In the genomic region with DNA sequence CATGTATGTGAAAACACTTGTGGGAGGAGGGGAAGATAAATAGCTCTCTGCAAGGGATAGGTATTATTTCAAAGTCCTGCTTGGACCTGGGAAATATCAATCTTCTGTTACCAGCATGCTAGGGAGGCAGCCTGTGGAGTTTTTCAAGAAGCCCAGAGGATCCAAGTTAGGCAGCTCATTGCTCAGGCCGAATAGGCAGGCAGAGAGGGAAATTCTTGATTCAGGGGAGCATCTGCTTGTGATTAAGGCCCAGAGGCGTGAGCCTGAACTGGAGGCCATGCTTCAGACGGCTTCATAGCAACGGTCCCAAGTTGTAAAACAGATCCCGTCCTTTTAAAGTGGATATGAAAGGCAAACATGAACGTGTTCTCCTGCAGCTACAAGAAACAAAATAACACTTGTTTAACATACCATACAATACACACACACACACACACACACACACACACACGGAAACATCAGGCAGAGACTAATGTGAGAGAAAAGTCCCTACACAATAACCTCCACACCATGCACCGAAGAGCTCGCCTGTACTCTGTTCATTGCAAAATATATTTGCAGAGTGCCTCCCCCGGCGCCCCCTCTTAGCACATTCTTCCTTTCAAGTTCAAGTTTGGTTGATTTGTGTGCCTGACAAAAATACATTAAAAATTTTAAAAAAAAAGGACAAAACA, we compare ENCODE assay signal across 18 mouse cellular contexts. TPM values are rescaled to one million over a fixed set of nuclear protein-coding genes. Genes with fewer than 3 reads are reported as not detected.
A peak's percentile ranks its signal among the peaks of the same experiment; 100 is the strongest.
DNase-seq lines count a peak whose midpoint lies in the region; ATAC-seq lines count a peak whose summit lies in the region.
"Had no signal": no experiment of that assay in that cellular context is flagged by ENCODE, and none has a peak within 500 bp of the region (broad histone marks: within the 10 kb centered on the region; RNA-seq: fewer than 3 reads in every experiment).

No protein-coding gene starts in this region.

- H3K9me3 ChIP-seq in kidney, embryonic 15.5 days (replicated peaks) = no peaks in the 10 kb centered on the region
- no peaks in the 10 kb centered on the region for H3K9me3 ChIP-seq in embryonic facial prominence, embryonic 13.5 days
- H3K9me3 ChIP-seq in limb, embryonic 12.5 days = no peaks in the 10 kb centered on the region

- no peaks in the 10 kb centered on the region for H3K27me3 ChIP-seq in kidney, embryonic 15.5 days
- H3K27me3 ChIP-seq in embryonic facial prominence, embryonic 13.5 days = no peaks in the 10 kb centered on the region
- H3K27me3 ChIP-seq in limb, embryonic 12.5 days = no peaks in the 10 kb centered on the region
- H3K27me3 ChIP-seq: Patski had no signal

- ATAC-seq in kidney, embryonic 15.5 days (replicated peaks; ENCODE audit: low FRiP score) = 0 out of 2 replicates have a peak, but pooled peaks have one; percentile 25
- peak; percentile 71; the same call in 1 of the 2 replicates for ATAC-seq in embryonic facial prominence, embryonic 13.5 days (ENCODE audit: insufficient number of reproducible peaks, insufficient read depth, low FRiP score, low TSS enrichment, low read depth)
- peak; percentile 96 for ATAC-seq in limb, embryonic 12.5 days (ENCODE audit: insufficient number of reproducible peaks, insufficient read depth, low FRiP score, low TSS enrichment, low read depth)
- ATAC-seq: CD4-positive, CD25-positive, alpha-beta regulatory T cell, adult 4 months; Patski had no signal

- H3K36me3 ChIP-seq in kidney, embryonic 15.5 days = no peaks in the 10 kb centered on the region
- no peaks in the 10 kb centered on the region for H3K36me3 ChIP-seq in embryonic facial prominence, embryonic 13.5 days
- no peaks in the 10 kb centered on the region for H3K36me3 ChIP-seq in limb, embryonic 12.5 days

- WGBS in kidney, embryonic 15.5 days = 46% methylated on average over 11 of the region's 11 CpGs
- 26% methylated on average over 11 of the region's 11 CpGs for WGBS in embryonic facial prominence, embryonic 13.5 days
- 16% methylated on average over 11 of the region's 11 CpGs for WGBS in limb, embryonic 12.5 days

- no peak overlapping the region for H3K4me3 ChIP-seq in kidney, embryonic 15.5 days (replicated peaks)
- H3K4me3 ChIP-seq in embryonic facial prominence, embryonic 13.5 days = no peak overlapping the region
- no peak overlapping the region for H3K4me3 ChIP-seq in limb, embryonic 12.5 days (replicated peaks)

- intact Hi-C loops in heart, postnatal 10 days (cut with DNase I) = no loop called here

- no peak overlapping the region for H3K4me2 ChIP-seq in kidney, embryonic 15.5 days
- peak overlapping the region; percentile 16; the same call in 1 of the 2 replicates for H3K4me2 ChIP-seq in embryonic facial prominence, embryonic 13.5 days
- H3K4me2 ChIP-seq in limb, embryonic 12.5 days = 0 out of 2 replicates have a peak overlapping the region, but pooled peaks have one; percentile 10
- H3K4me2 ChIP-seq: heart, embryonic 11.5 days; midbrain, embryonic 11.5 days had no signal

- no peak for DNase-seq in kidney, postnatal 25 days
- peak; percentile 85 for DNase-seq in embryo, embryonic 10 days (ENCODE audit: low spot score)
- no peak for DNase-seq in heart, postnatal 10 days
- DNase-seq in heart, adult 18-20 months = no peak
- no peak for DNase-seq in layer of hippocampus, postnatal 14 days (ENCODE audit: low spot score in 2 of 2)
- DNase-seq: adrenal gland, postnatal 25 days; lung, adult 2 months had no signal

- no peak overlapping the region for H3K9ac ChIP-seq in kidney, embryonic 15.5 days
- H3K9ac ChIP-seq in embryonic facial prominence, embryonic 13.5 days = no peak overlapping the region
- H3K9ac ChIP-seq in limb, embryonic 12.5 days (replicated peaks) = no peak overlapping the region

- no peak overlapping the region for H3K27ac ChIP-seq in kidney, embryonic 15.5 days
- H3K27ac ChIP-seq in embryonic facial prominence, embryonic 13.5 days = peak overlapping the region; percentile 76
- peak overlapping the region; percentile 88 for H3K27ac ChIP-seq in limb, embryonic 12.5 days

- no peaks in the 10 kb centered on the region for H3K4me1 ChIP-seq in kidney, embryonic 15.5 days
- H3K4me1 ChIP-seq in embryonic facial prominence, embryonic 13.5 days = peaks cover 19% of the 10 kb centered on the region
- H3K4me1 ChIP-seq in limb, embryonic 12.5 days (replicated peaks) = peaks cover 27% of the 10 kb centered on the region

RNA-seq across cellular contexts. Expression of gene Pmch, which starts 44.6 kb away (rescaled TPM):
- 0.31 and 0.53 TPM in 2 replicates for polyA plus RNA-seq in kidney, embryonic 15.5 days (2015; fragmentation: Nextera tagmentation; extraction: Ambion mirVana)
- 0.34 TPM in 1 of 2 replicates, not detected in the other for polyA plus RNA-seq in embryonic facial prominence, embryonic 13.5 days (2015; fragmentation: Nextera tagmentation; extraction: Ambion mirVana)
- polyA plus RNA-seq in limb, embryonic 12.5 days (2016; fragmentation: Nextera tagmentation; extraction: Ambion mirVana) = 0.35 and 0.81 TPM in 2 replicates
- not detected for total RNA-seq in heart, postnatal 10 days (2021)
- total RNA-seq in heart, adult 18-20 months (2021) = not detected
- total RNA-seq in layer of hippocampus, postnatal 14 days (2021) = not detected
- total RNA-seq: adrenal gland, postnatal 25 days; left cerebral cortex, postnatal 14 days; neutrophil, adult 5-6 weeks had no signal
- polyA plus RNA-seq: CD4-positive, CD25-positive, alpha-beta regulatory T cell, adult 4 months; lung, adult 2 months; small intestine, adult 2 months; urinary bladder, adult 2 months had no signal

Comparison
In these comparisons a context has a peak if more than half of its experiments do, and no peak if none do; other contexts are left out.
1. ATAC-seq: peak in every context shown above with its lines; median percentile 96 in limb, embryonic 12.5 days; 71 in embryonic facial prominence, embryonic 13.5 days; 25 in kidney, embryonic 15.5 days.